Comparison of ENCODE assay signal across 20 mouse cellular contexts in the genomic region with DNA sequence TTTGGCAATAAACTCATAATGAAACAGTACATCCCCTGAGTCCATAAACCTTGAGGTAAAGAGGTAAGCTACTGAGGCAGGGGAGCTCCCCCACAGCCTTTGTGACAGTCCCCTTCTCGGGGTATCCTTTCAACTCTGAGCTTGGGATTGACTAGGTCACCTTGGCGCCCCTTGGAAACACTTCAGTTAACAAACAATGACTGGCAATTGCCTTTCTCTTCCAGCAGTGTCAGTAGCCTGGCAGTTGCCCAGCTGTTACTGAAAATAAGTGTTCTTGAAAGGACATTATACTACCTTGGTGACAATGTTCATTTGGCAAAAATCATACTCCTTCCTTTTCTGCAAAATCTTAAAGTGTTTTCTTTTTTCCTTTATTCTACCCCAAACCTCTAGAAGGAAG.
"Had no signal": no experiment of that assay in that cellular context is flagged by ENCODE, and none has a peak within 500 bp of the region (broad histone marks: within the 10 kb centered on the region; RNA-seq: fewer than 3 reads in every experiment).

No protein-coding gene starts in this region.

- H3K27ac ChIP-seq: layer of hippocampus, adult 2 months; limb, embryonic 10.5 days; limb, embryonic 13.5 days; liver, embryonic 12.5 days; liver, embryonic 15.5 days; lung, embryonic 15.5 days; midbrain, embryonic 10.5 days; midbrain, embryonic 13.5 days; neural tube, embryonic 13.5 days had no signal

- H3K4me1 ChIP-seq: limb, embryonic 10.5 days; limb, embryonic 13.5 days; liver, embryonic 12.5 days; liver, embryonic 15.5 days; lung, embryonic 15.5 days; megakaryocyte, embryonic 14.5 days; midbrain, embryonic 10.5 days; midbrain, embryonic 13.5 days; neural tube, embryonic 13.5 days had no signal

- DNase-seq: kidney, postnatal 14 days; layer of hippocampus, adult 9-11 months; liver; lung, adult 18-20 months; lung, postnatal 10 days; lung, postnatal 36 days; thymus, adult 18-20 months; thymus, postnatal 36 days had no signal

- H3K36me3 ChIP-seq: limb, embryonic 10.5 days; limb, embryonic 13.5 days; liver, embryonic 12.5 days; liver, embryonic 15.5 days; lung, embryonic 15.5 days; midbrain, embryonic 10.5 days; midbrain, embryonic 13.5 days; neural tube, embryonic 13.5 days had no signal

- H3K4me3 ChIP-seq: layer of hippocampus, adult 2 months; limb, embryonic 10.5 days; limb, embryonic 13.5 days; liver, embryonic 12.5 days; liver, embryonic 15.5 days; lung, embryonic 15.5 days; megakaryocyte, embryonic 14.5 days; midbrain, embryonic 10.5 days; midbrain, embryonic 13.5 days; myocyte; neural tube, embryonic 13.5 days had no signal

- H3K9me3 ChIP-seq: limb, embryonic 10.5 days; limb, embryonic 13.5 days; liver, embryonic 12.5 days; liver, embryonic 15.5 days; lung, embryonic 15.5 days; midbrain, embryonic 10.5 days; midbrain, embryonic 13.5 days; neural tube, embryonic 13.5 days had no signal

- ATAC-seq: liver, embryonic 12.5 days; midbrain, embryonic 13.5 days; midbrain, embryonic 16.5 days had no signal

- H3K27me3 ChIP-seq: limb, embryonic 13.5 days; liver, embryonic 12.5 days; liver, embryonic 15.5 days; lung, embryonic 15.5 days; megakaryocyte, embryonic 14.5 days; midbrain, embryonic 13.5 days; neural tube, embryonic 13.5 days had no signal

- H3K9ac ChIP-seq: limb, embryonic 13.5 days; liver, embryonic 12.5 days; liver, embryonic 15.5 days; lung, embryonic 15.5 days; midbrain, embryonic 13.5 days; neural tube, embryonic 13.5 days had no signal

- H3K4me2 ChIP-seq: limb, embryonic 13.5 days; liver, embryonic 12.5 days; liver, embryonic 15.5 days; lung, embryonic 15.5 days; midbrain, embryonic 13.5 days; neural tube, embryonic 13.5 days had no signal
